Mouse (Mus musculus) adrenal gland, postnatal 36 days (tissue): Measurements from ENCODE around the gene Nubpl. TPM values are rescaled to one million over a fixed set of nuclear protein-coding genes. Genes with fewer than 3 reads are reported as not detected.
A peak's percentile ranks its signal among the peaks of the same experiment; 100 is the strongest.

Experiments used
- DNase-seq, 2 experiments: peaks; one replicate each; pipeline ENCODE4 v3.0.0; 2021; ENCODE audit warnings: mixed read lengths in 1 of 2
- total RNA-seq, 2 experiments: library from RNA; stranded (reverse); gene quantifications; 2 replicates each; pipeline ENCODE4 v1.2.3; 2021

Gene Nubpl
- total RNA-seq, 2 experiments from 2014 or later: 10.1 to 13.3 TPM

DNA sequence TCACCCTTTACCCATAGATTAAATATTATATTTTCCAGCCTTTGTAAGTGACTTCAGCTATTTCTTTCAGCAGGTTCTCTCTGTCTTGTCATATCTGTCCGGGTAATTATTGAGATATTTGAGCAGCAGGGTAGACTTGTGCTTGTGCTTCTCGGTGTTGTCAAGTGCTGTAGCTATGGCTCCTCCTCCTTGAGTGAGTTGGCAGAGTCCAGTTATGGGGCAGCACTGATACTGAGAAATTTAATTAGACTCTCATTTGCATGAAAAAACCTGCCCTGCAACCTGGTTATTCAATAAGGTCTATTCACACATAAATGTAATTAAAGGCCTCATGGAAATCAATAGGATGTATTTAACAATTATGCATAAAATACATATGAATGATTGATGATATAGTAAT lies 145.2 kb downstream of the Nubpl start:
- DNase-seq: no peak

DNA sequence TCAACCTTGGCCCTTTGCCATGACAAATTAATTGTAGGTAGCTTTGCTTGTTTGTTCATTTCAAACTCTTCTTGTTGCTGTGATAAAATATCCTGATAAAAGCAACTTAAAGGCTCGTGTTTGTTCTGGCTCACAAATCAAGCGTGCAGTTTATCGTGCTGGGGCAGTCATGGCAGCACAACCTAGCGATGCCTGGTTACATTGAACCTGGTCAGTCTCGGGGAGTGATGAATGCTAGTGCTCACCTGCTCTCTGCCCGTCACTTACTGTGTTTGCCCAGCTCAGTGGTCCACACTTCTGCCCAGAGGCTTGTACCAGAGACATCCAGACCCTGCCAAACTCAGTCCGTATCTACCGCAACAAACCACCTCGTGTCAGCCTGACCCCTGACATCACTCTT lies 149.9 kb downstream of the Nubpl start:
- no peak for DNase-seq

- no peak for DNase-seq
Measured at GRCm38 (mm10) chr12:52248531-52248930, 151.0 kb downstream of the Nubpl start.

DNA sequence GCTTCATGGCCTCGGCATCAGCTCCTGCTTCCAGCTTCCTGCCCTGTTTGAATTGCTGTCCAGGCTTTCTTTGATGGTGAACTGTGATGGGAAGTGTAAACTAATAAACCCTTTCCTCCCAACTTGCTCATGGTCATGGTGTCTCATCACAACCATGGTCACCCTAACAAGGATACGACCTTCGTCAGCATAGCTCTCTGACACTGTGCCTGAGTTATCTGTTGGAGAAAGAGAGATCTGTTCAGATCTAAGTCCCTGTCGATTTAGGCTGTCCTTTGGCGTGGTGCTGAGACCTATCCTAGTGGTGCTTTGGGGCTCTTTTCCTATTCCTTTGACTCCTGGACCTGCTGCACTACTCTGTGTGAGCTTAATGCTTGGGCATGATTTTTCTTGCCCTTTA lies 156.6 kb downstream of the Nubpl start:
- peak in 1 of 2 experiments; percentile 8 for DNase-seq

DNA sequence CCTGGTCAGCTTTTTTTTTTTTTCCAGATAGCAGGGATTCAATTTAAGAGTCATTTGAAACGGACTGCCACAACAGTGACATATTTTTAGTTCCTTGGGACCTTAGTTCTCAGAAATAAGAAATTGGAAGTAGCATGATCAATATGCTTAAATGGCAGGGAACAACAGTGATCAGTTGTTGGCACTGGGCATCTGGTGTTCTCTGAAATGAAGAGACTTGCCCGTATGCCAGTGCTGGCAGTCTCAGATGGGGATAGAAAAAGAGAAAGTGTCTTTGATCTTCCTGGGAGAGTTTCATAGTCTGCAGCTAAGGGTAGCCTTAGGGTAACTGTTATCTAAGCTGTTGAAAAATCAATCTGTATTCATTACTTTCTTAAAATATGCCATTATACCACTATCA lies 170.6 kb downstream of the Nubpl start:
- DNase-seq: no peak

DNA sequence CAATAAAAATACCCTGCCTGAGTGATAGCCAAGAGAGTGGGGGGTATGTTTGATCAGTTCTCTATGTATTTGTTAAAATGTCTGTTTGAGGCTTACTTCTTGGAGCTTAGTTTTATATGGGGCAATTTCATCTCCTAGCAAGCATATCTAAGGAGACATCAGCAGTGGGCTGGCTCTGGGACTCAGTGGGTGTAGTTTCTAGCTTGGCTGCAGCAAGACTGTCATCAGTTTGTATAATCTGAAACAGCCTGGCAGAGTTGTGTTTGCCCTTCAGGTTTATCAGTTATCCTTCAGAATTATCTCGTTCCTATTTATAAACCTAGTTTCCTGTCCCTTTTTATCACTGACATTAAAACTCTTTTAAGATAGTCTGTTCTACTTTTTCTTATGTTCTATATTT lies 175.3 kb downstream of the Nubpl start:
- DNase-seq: peak; percentile 17 to 35

GRCm38 (mm10) chr12:52276320-52276719 lies 178.8 kb downstream of the Nubpl start:
- DNase-seq: no peak

DNA sequence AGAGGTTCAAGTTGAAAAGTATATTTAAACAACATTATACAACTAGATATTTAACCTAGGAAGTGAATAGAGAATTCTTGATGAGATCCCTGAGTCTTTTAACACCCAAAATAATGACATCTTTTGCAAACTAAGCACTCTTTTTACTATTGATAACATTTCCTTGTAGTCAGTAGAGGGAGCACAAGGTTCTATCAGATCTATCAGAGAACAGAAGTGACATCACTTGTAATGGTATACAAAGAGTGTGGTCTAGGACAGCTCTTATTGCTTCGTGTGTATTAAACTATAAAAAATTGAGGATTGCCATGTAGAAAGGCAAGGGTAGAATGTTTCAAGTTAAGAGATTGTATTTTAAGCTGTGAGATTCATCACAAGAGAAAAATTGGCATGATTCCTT lies 183.7 kb downstream of the Nubpl start:
- DNase-seq: no peak

DNA sequence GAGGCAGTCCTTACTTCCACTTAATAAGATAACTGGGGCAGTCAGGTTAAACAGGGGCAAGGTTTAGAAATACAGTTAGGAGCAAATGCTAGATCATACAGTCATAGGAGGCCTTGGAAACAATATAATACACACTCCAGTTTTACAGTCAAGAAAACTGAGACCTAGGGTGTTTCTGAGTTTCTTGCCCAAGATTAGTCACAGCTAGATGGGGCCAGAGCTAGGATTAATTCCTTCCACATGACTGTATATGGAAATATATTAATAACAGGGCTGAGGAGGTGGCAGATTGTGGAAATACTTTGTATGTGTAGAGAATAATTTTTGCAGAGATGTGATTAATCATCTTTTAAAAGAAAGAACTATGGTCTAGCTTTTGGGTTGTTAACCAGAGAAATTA lies 186.9 kb downstream of the Nubpl start:
- no peak for DNase-seq

DNA sequence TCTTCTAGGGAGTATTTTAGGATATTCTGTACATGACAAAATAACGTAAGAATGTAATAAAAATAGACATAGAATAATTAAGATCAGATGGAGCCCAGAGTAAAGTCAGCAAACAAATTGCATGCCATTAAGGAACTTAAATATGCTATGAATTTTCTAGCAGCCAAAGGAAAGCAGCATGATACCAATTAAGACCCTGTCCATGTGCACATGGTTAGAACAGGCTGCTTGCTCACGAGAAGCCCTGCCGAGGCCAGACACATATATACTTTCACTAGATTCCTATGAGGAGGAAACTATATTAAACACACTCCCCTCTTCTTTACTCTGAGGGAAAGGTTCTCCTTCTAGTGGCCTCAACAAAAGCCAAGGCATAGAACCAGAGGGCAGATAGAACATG lies 189.3 kb downstream of the Nubpl start:
- DNase-seq: no peak

- DNase-seq: peak; percentile 30 to 50
Measured at GRCm38 (mm10) chr12:52288537-52288936, 191.0 kb downstream of the Nubpl start.

GRCm38 (mm10) chr12:52288941-52289567 lies 191.5 kb downstream of the Nubpl start:
- no peak for DNase-seq

GRCm38 (mm10) chr12:52289594-52289993 lies 192.1 kb downstream of the Nubpl start:
- DNase-seq: no peak

- DNase-seq: no peak
Measured at GRCm38 (mm10) chr12:52293931-52294330, 196.4 kb downstream of the Nubpl start.

- no peak for DNase-seq
Measured at GRCm38 (mm10) chr12:52297988-52298387, 200.5 kb downstream of the Nubpl start.

DNA sequence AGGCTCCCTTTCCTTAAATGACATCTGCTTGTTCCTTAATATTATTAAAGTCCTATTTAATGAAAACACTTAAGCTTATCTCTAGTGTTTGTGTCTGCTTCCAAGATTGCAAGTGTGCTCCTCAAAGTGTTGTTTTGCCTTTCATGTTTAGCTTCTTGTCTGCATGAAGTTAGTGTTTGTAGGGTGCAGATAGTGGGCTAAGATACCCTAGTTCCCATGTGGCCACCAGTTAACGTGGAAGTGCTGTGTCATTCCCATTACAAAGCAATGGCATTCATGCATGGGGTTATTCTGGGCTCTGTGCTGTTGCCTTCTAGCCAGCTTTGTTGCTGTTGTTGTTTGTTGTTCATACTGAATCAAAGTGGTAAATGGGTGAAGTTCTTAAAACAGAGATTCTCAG lies 201.1 kb downstream of the Nubpl start:
- DNase-seq: no peak

DNA sequence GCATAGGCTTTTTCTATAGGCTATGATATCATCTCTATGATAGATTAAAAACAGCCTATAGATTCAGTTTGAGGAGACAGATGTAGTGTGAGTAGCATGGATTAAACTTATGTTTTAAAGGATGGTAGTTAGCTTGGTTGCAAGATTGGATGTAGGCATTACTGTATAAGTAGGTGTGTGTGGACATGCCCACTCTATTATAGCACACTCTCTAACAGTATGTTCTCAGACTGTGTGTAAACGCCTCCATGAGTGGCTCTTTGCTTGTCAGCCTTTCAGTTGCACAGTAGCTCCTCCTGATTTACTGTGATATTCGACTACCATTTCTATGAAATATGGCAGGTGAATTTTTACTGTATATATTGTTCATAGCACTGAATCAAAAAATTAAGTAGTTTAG lies 205.4 kb downstream of the Nubpl start:
- DNase-seq: no peak

DNA sequence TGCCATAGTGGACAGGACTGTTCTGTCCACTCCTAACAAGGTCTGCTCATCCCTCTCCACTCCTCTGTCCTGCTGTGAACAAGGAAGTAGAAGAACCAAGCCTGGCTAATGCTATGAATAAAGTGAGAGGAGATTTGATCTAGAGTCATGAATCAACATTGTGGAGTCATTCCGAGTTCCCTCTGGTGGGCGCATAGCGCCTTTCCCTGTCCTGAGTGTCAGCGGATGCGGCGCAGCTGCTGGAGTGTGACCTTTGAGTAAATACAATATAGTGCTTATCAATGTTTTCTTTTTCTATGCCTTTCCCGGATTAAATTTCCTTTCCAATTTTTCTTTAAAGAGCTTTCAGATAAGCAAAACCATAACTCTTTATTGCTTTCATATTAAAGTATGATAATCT lies 208.8 kb downstream of the Nubpl start:
- DNase-seq: no peak

GRCm38 (mm10) chr12:52307331-52307982 lies 209.9 kb downstream of the Nubpl start:
- DNase-seq: no peak

DNA sequence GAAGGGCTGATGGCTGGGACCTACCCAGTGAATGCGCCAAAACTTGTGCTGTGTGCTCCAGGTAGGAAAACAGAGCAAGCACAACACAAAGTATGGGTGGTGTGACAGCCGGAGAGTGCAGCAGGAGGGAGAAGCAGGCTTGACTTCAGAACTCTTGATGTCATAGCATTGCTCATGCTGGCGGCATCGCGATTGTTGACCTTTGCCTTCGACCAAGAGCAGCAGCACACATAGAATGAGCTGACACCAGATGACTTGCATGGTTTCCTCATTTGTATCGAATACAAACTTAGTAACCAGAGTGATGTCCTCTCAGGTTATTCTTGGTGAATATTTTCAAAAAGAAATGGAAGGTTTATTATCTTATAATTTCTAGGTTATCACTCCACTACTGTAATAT lies 211.1 kb downstream of the Nubpl start:
- DNase-seq: no peak

DNA sequence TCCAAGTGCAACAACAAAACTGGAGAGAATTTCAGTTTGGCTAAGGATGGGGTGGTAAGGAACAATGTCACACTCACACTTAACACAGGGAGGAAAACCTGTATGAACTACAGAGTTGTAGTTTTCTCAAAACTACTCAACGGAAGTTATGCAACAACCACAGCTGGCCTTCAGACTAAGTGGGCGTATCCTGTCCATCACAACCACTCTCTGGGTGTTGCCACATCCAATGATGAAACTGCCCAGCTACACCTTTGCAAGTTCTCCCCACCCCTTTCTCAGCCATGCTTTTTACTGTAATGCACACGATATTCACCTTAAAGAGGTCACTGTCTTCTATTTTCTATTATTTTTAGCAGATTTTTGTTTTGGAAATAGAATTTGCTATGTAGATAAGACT lies 217.3 kb downstream of the Nubpl start:
- no peak for DNase-seq

- no peak for DNase-seq
Measured at GRCm38 (mm10) chr12:52317635-52318034, 220.1 kb downstream of the Nubpl start.

DNA sequence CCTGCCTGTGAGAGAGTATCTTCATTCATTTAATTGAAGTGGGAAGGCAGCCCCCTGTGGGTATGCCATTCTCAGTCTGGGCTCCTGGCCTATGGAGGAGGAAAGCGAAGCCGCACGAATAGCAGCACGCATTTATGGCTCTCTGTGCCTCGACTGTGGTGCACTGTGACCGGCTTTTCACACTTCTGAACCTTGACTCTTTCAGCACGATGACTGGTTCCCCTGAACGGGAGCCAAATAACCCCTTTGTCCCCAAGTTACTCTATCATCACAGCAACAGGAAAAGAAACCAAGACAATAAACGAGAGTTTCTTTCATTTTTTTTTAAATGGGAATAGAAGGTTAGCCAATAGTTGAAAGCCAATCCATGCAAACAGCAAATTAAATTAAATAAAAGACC lies 220.9 kb downstream of the Nubpl start:
- DNase-seq: no peak

- DNase-seq: no peak
Measured at GRCm38 (mm10) chr12:52319156-52319555, 221.6 kb downstream of the Nubpl start.
